Mouse (Mus musculus): ENCODE data around the gene Creb3l1. TPM values are rescaled to one million over a fixed set of nuclear protein-coding genes. Genes with fewer than 3 reads are reported as not detected.

Gene Creb3l1
- polyA plus RNA-seq, 2 experiments, result 28.5 to 37.5 TPM

DNA sequence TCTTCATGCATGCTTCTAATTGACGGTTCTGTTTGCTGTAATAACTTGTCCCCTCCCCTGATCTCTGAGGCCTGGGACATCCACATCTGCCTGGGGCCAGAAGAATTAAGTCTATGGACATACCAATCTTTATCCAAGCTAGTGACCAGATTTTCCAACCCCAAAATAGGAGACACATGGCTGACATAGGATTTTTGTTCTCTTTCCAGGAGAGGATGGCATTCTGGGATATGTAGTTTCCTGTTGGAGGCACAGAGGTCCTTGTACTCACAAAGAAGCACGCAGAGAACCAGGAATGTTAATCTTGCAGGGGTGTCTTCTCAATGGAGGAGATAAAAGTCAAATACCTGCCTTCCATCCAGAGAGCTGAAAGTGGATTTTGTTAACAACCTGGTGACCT, 28.5 kb upstream of the Creb3l1 start:
- WGBS, result 36% methylated on average over 2 of the region's 2 CpGs
- no peaks in the 10 kb centered on the region for H3K36me3 ChIP-seq (ENCODE audit: control insufficient read depth, insufficient read depth, low read length)
- no peak overlapping the region for H3K4me3 ChIP-seq (replicated peaks; ENCODE audit: low read length)
- no peak overlapping the region for H3K27ac ChIP-seq (replicated peaks; ENCODE audit: low read depth, low read length)
- H3K4me1 ChIP-seq (ENCODE audit: control insufficient read depth, insufficient read depth, low read length), result peaks cover 28% of the 10 kb centered on the region
- DNase-seq (ENCODE audit: low spot score), result no peak
- H3K4me2 ChIP-seq (replicated peaks; ENCODE audit: low read depth, low read length, severe bottlenecking), result no peak overlapping the region
- no peak for TF ChIP-seq POLR2A (IDR thresholded peaks at IDR 0.05; ENCODE audit: borderline replicate concordance, extremely low read depth, insufficient read depth, insufficient read length)
- H3K9ac ChIP-seq (ENCODE audit: low read depth, low read length, severe bottlenecking), result no peak overlapping the region
- no peaks in the 10 kb centered on the region for H3K27me3 ChIP-seq (ENCODE audit: control insufficient read depth, insufficient read depth, low read length)
- no peak for ATAC-seq (ENCODE audit: low FRiP score, low read depth)
- no peaks in the 10 kb centered on the region for H3K9me3 ChIP-seq (ENCODE audit: control insufficient read depth, low read length)

GRCm38 (mm10) chr2:92052188-92052587, 27.9 kb upstream of the Creb3l1 start:
- ATAC-seq (ENCODE audit: low FRiP score, low read depth) (no peak), DNase-seq (ENCODE audit: low spot score) (no peak)
- Histone ChIP-seq H3K27me3 (ENCODE audit: control insufficient read depth, insufficient read depth, low read length) (no peaks in the 10 kb centered on the region), H3K36me3 (ENCODE audit: control insufficient read depth, insufficient read depth, low read length) (no peaks in the 10 kb centered on the region), H3K4me2 (replicated peaks; ENCODE audit: low read depth, low read length, severe bottlenecking) (no peak overlapping the region), H3K4me3 (replicated peaks; ENCODE audit: low read length) (no peak overlapping the region), H3K4me1 (ENCODE audit: control insufficient read depth, insufficient read depth, low read length) (peaks cover 27% of the 10 kb centered on the region), H3K27ac (replicated peaks; ENCODE audit: low read depth, low read length) (no peak overlapping the region), H3K9ac (ENCODE audit: low read depth, low read length, severe bottlenecking) (no peak overlapping the region), H3K9me3 (ENCODE audit: control insufficient read depth, low read length) (no peaks in the 10 kb centered on the region)
- TF ChIP-seq POLR2A (IDR thresholded peaks at IDR 0.05; ENCODE audit: borderline replicate concordance, extremely low read depth, insufficient read depth, insufficient read length), result no peak
- WGBS, result 69% methylated on average over 8 of the region's 8 CpGs

DNA sequence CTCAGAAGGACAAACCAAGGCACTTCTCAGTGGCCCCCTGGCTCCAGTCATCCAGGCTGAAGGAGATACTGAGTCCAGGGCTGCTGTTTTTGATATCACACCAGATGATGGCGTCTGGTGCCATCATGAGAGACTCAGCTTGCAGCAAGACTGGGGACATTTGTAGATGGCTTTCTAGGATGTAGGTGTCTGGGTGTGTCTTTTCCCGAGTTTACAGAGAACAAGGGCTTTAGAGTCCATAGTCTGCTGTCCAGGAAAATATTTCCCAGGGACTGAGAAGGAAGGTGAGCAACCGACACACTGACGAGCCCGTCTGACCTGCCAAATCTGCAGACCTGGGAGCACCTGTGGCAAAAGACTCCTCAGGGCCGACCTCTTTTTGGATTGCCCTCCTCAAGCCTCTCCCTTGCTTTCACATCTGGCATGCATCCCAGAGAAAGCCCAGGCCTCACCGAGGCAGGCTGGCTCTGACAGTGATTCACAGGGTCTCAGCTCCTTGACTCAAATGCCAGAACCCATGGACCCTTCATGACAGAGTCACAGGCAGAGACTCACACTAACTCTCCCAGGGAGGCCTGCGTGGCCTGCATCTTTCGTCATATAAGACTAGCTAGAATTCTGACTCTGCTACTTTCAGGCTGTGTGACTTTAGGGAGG, 23.9 kb upstream of the Creb3l1 start:
- Histone ChIP-seq H3K9ac (ENCODE audit: low read depth, low read length, severe bottlenecking) (no peak overlapping the region), H3K27ac (replicated peaks; ENCODE audit: low read depth, low read length) (no peak overlapping the region), H3K4me1 (ENCODE audit: control insufficient read depth, insufficient read depth, low read length) (no peaks in the 10 kb centered on the region), H3K27me3 (ENCODE audit: control insufficient read depth, insufficient read depth, low read length) (no peaks in the 10 kb centered on the region), H3K36me3 (ENCODE audit: control insufficient read depth, insufficient read depth, low read length) (no peaks in the 10 kb centered on the region), H3K4me3 (replicated peaks; ENCODE audit: low read length) (no peak overlapping the region), H3K9me3 (ENCODE audit: control insufficient read depth, low read length) (no peaks in the 10 kb centered on the region), H3K4me2 (replicated peaks; ENCODE audit: low read depth, low read length, severe bottlenecking) (no peak overlapping the region)
- TF ChIP-seq POLR2A (IDR thresholded peaks at IDR 0.05; ENCODE audit: borderline replicate concordance, extremely low read depth, insufficient read depth, insufficient read length), result no peak
- no peak for ATAC-seq (ENCODE audit: low FRiP score, low read depth)
- no peak for DNase-seq (ENCODE audit: low spot score)
- WGBS, result 57% methylated on average over 9 of the region's 9 CpGs

- no peaks in the 10 kb centered on the region for H3K36me3 ChIP-seq (ENCODE audit: control insufficient read depth, insufficient read depth, low read length)
- no peak overlapping the region for H3K4me3 ChIP-seq (replicated peaks; ENCODE audit: low read length)
- H3K4me2 ChIP-seq (replicated peaks; ENCODE audit: low read depth, low read length, severe bottlenecking), result no peak overlapping the region
- WGBS, result 20% methylated on average over 4 of the region's 4 CpGs
- H3K9ac ChIP-seq (ENCODE audit: low read depth, low read length, severe bottlenecking), result no peak overlapping the region
- TF ChIP-seq POLR2A (IDR thresholded peaks at IDR 0.05; ENCODE audit: borderline replicate concordance, extremely low read depth, insufficient read depth, insufficient read length), result no peak
- H3K27ac ChIP-seq (replicated peaks; ENCODE audit: low read depth, low read length), result no peak overlapping the region
- no peaks in the 10 kb centered on the region for H3K4me1 ChIP-seq (ENCODE audit: control insufficient read depth, insufficient read depth, low read length)
- DNase-seq (ENCODE audit: low spot score), result no peak
- H3K27me3 ChIP-seq (ENCODE audit: control insufficient read depth, insufficient read depth, low read length), result no peaks in the 10 kb centered on the region
- ATAC-seq (ENCODE audit: low FRiP score, low read depth), result no peak
- no peaks in the 10 kb centered on the region for H3K9me3 ChIP-seq (ENCODE audit: control insufficient read depth, low read length)
Measured at GRCm38 (mm10) chr2:92047601-92048000, 23.3 kb upstream of the Creb3l1 start.

GRCm38 (mm10) chr2:92043285-92043684, 19.0 kb upstream of the Creb3l1 start:
- no peaks in the 10 kb centered on the region for H3K27me3 ChIP-seq (ENCODE audit: control insufficient read depth, insufficient read depth, low read length)
- no peak overlapping the region for H3K4me3 ChIP-seq (replicated peaks; ENCODE audit: low read length)
- no peak overlapping the region for H3K4me2 ChIP-seq (replicated peaks; ENCODE audit: low read depth, low read length, severe bottlenecking)
- H3K36me3 ChIP-seq (ENCODE audit: control insufficient read depth, insufficient read depth, low read length), result no peaks in the 10 kb centered on the region
- H3K27ac ChIP-seq (replicated peaks; ENCODE audit: low read depth, low read length), result no peak overlapping the region
- no peak overlapping the region for H3K9ac ChIP-seq (ENCODE audit: low read depth, low read length, severe bottlenecking)
- TF ChIP-seq POLR2A (IDR thresholded peaks at IDR 0.05; ENCODE audit: borderline replicate concordance, extremely low read depth, insufficient read depth, insufficient read length), result no peak
- DNase-seq (ENCODE audit: low spot score) (no peak), ATAC-seq (ENCODE audit: low FRiP score, low read depth) (no peak)
- no peaks in the 10 kb centered on the region for H3K4me1 ChIP-seq (ENCODE audit: control insufficient read depth, insufficient read depth, low read length)
- 88% methylated on average over 12 of the region's 12 CpGs for WGBS
- H3K9me3 ChIP-seq (ENCODE audit: control insufficient read depth, low read length), result no peaks in the 10 kb centered on the region

All from limb, embryonic 14.5 days (tissue).